Mouse (Mus musculus) liver, embryonic 14.5 days (tissue): ENCODE results near the gene Cmtr1.
"Not testable (repeated sequence)": the region's sequence is repeated elsewhere in the genome, so short reads cannot be mapped to it uniquely, and the experiment has no call there.

ENCODE experiments used
- CTCF ChIP-seq: IDR thresholded peaks from 2 replicates; pipeline ENCODE4 v1.5.1; 2016; ENCODE audit warnings: antibody characterized with exemption, low read depth, control low read depth
- EP300 ChIP-seq: IDR thresholded peaks from 2 replicates; pipeline ENCODE4 v1.6.1; 2016; ENCODE audit warnings: antibody characterized with exemption, low read depth

DNA sequence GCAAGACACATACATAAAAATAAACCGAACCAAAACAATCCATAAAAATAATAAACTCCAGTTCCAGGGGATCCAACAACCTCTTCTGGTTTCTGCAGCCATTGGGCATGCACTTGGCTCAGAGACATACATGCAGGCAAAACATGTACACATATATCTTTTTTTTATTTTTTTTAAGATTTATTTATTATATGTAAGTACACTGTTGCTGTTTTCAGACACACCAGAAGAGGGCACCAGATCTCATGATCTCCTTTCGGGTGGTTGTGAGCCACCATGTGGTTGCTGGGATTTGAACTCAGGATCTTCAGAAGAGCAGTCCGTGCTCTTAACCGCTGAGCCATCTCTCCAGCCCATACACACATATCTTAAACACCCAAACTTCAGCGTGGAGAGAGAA lies 46.9 kb upstream of the Cmtr1 start:
- peak; percentile 33 for TF ChIP-seq CTCF
- not testable (repeated sequence) for TF ChIP-seq EP300
